Mouse (Mus musculus): ENCODE data around the gene Wdr48. TPM values are rescaled to one million over a fixed set of nuclear protein-coding genes. Genes with fewer than 3 reads are reported as not detected.

Wdr48 gene
- polyA plus RNA-seq, 1 experiment = 60.5 TPM

GRCm38 (mm10) chr9:119925729-119926128 lies 31.1 kb downstream of the Wdr48 start:
- 30% methylated on average over 8 of the region's 8 CpGs for WGBS
- Histone ChIP-seq H3K27me3 (ENCODE audit: control insufficient read depth, insufficient read depth, low read length) (no peaks in the 10 kb centered on the region), H3K27ac (ENCODE audit: insufficient read depth, low read length) (no peak overlapping the region), H3K4me3 (replicated peaks; ENCODE audit: insufficient read depth, low read depth, low read length) (no peak overlapping the region), H3K4me1 (ENCODE audit: control insufficient read depth, insufficient read depth, low read length) (no peaks in the 10 kb centered on the region; the same call in 1 of the 2 replicates)
- DNase-seq = no peak
- TF ChIP-seq POLR2A (IDR thresholded peaks at IDR 0.05; ENCODE audit: borderline replicate concordance, insufficient read depth, low read length) (no peak), CTCF (IDR thresholded peaks at IDR 0.05; ENCODE audit: borderline replicate concordance, insufficient read depth, low read depth, low read length) (no peak)

GRCm38 (mm10) chr9:119926497-119926896 lies 31.8 kb downstream of the Wdr48 start:
- Histone ChIP-seq H3K4me1 (ENCODE audit: control insufficient read depth, insufficient read depth, low read length) (no peaks in the 10 kb centered on the region; the same call in 1 of the 2 replicates), H3K27me3 (ENCODE audit: control insufficient read depth, insufficient read depth, low read length) (no peaks in the 10 kb centered on the region)

GRCm38 (mm10) chr9:119932358-119932757 lies 37.7 kb downstream of the Wdr48 start:
- WGBS = 85% methylated on average over 12 of the region's 12 CpGs
- Histone ChIP-seq H3K4me1 (ENCODE audit: control insufficient read depth, insufficient read depth, low read length) (no peaks in the 10 kb centered on the region; the same call in 1 of the 2 replicates), H3K4me3 (replicated peaks; ENCODE audit: insufficient read depth, low read depth, low read length) (no peak overlapping the region), H3K27me3 (ENCODE audit: control insufficient read depth, insufficient read depth, low read length) (no peaks in the 10 kb centered on the region), H3K27ac (ENCODE audit: insufficient read depth, low read length) (no peak overlapping the region)
- no peak for TF ChIP-seq CTCF (IDR thresholded peaks at IDR 0.05; ENCODE audit: borderline replicate concordance, insufficient read depth, low read depth, low read length)
- no peak for TF ChIP-seq POLR2A (IDR thresholded peaks at IDR 0.05; ENCODE audit: borderline replicate concordance, insufficient read depth, low read length)
- DNase-seq = no peak

More at GRCm38 (mm10) chr9:119926497-119926896, 31.8 kb downstream of the Wdr48 start:
- 70% methylated on average over 5 of the region's 5 CpGs for WGBS
- Histone ChIP-seq H3K4me3 (replicated peaks; ENCODE audit: insufficient read depth, low read depth, low read length) (no peak overlapping the region), H3K27ac (ENCODE audit: insufficient read depth, low read length) (no peak overlapping the region)
- DNase-seq = no peak
- no peak for TF ChIP-seq CTCF (IDR thresholded peaks at IDR 0.05; ENCODE audit: borderline replicate concordance, insufficient read depth, low read depth, low read length)
- no peak for TF ChIP-seq POLR2A (IDR thresholded peaks at IDR 0.05; ENCODE audit: borderline replicate concordance, insufficient read depth, low read length)

- no peak overlapping the region for H3K27ac ChIP-seq (ENCODE audit: insufficient read depth, low read length)
- no peaks in the 10 kb centered on the region for H3K27me3 ChIP-seq (ENCODE audit: control insufficient read depth, insufficient read depth, low read length)
- no peak overlapping the region for H3K4me3 ChIP-seq (replicated peaks; ENCODE audit: insufficient read depth, low read depth, low read length)
- TF ChIP-seq POLR2A (IDR thresholded peaks at IDR 0.05; ENCODE audit: borderline replicate concordance, insufficient read depth, low read length) = no peak
- no peak for DNase-seq
- H3K4me1 ChIP-seq (ENCODE audit: control insufficient read depth, insufficient read depth, low read length) = peaks cover 5% of the 10 kb centered on the region
- WGBS = 91% methylated on average over 6 of the region's 6 CpGs
Observed at GRCm38 (mm10) chr9:119933675-119934074, 39.0 kb downstream of the Wdr48 start.

- Histone ChIP-seq H3K27me3 (ENCODE audit: control insufficient read depth, insufficient read depth, low read length) (no peaks in the 10 kb centered on the region), H3K4me3 (replicated peaks; ENCODE audit: insufficient read depth, low read depth, low read length) (peak within 1 kb of the TSS; percentile 89), H3K4me1 (ENCODE audit: control insufficient read depth, insufficient read depth, low read length) (peaks cover 8% of the 10 kb centered on the region; the same call in 1 of the 2 replicates), H3K27ac (ENCODE audit: insufficient read depth, low read length) (peak within 1 kb of the TSS; percentile 84)
- under 1% methylated on average over 40 of the region's 40 CpGs for WGBS
- TF ChIP-seq CTCF (IDR thresholded peaks at IDR 0.05; ENCODE audit: borderline replicate concordance, insufficient read depth, low read depth, low read length) = no peak
- TF ChIP-seq POLR2A (IDR thresholded peaks at IDR 0.05; ENCODE audit: borderline replicate concordance, insufficient read depth, low read length) = peak; percentile 86
- DNase-seq = peak; percentile 90 to 93
Observed at GRCm38 (mm10) chr9:119937005-119937773, 42.5 kb downstream of the Wdr48 start, which contains the start of the genes Gorasp1 and Ttc21a. Gene Gorasp1 (minus strand): TSS chr9:119937565. Gene Ttc21a (plus strand): TSS chr9:119937606.

- H3K4me3 ChIP-seq (replicated peaks; ENCODE audit: insufficient read depth, low read depth, low read length) = no peak overlapping the region
- H3K4me1 ChIP-seq (ENCODE audit: control insufficient read depth, insufficient read depth, low read length) = peaks cover 8% of the 10 kb centered on the region; the same call in 1 of the 2 replicates
- WGBS = 90% methylated on average over 4 of the region's 4 CpGs
- no peaks in the 10 kb centered on the region for H3K27me3 ChIP-seq (ENCODE audit: control insufficient read depth, insufficient read depth, low read length)
- TF ChIP-seq CTCF (IDR thresholded peaks at IDR 0.05; ENCODE audit: borderline replicate concordance, insufficient read depth, low read depth, low read length) (no peak), POLR2A (IDR thresholded peaks at IDR 0.05; ENCODE audit: borderline replicate concordance, insufficient read depth, low read length) (no peak)
- no peak overlapping the region for H3K27ac ChIP-seq (ENCODE audit: insufficient read depth, low read length)
- no peak for DNase-seq
Observed at GRCm38 (mm10) chr9:119938496-119938895, 43.8 kb downstream of the Wdr48 start.

- DNase-seq = no peak
- H3K27ac ChIP-seq (ENCODE audit: insufficient read depth, low read length) = no peak overlapping the region
- WGBS = 87% methylated on average over 10 of the region's 10 CpGs
- TF ChIP-seq CTCF (IDR thresholded peaks at IDR 0.05; ENCODE audit: borderline replicate concordance, insufficient read depth, low read depth, low read length) (no peak), POLR2A (IDR thresholded peaks at IDR 0.05; ENCODE audit: borderline replicate concordance, insufficient read depth, low read length) (no peak)
- no peak overlapping the region for H3K4me3 ChIP-seq (replicated peaks; ENCODE audit: insufficient read depth, low read depth, low read length)
- peaks cover 8% of the 10 kb centered on the region; the same call in 1 of the 2 replicates for H3K4me1 ChIP-seq (ENCODE audit: control insufficient read depth, insufficient read depth, low read length)
- no peaks in the 10 kb centered on the region for H3K27me3 ChIP-seq (ENCODE audit: control insufficient read depth, insufficient read depth, low read length)
Observed at GRCm38 (mm10) chr9:119939646-119940045, 45.0 kb downstream of the Wdr48 start.

GRCm38 (mm10) chr9:119941407-119941806 lies 46.7 kb downstream of the Wdr48 start:
- no peak for DNase-seq
- 35% methylated on average over 5 of the region's 5 CpGs for WGBS
- TF ChIP-seq CTCF (IDR thresholded peaks at IDR 0.05; ENCODE audit: borderline replicate concordance, insufficient read depth, low read depth, low read length) (no peak), POLR2A (IDR thresholded peaks at IDR 0.05; ENCODE audit: borderline replicate concordance, insufficient read depth, low read length) (no peak)
- peaks cover 8% of the 10 kb centered on the region; the same call in 1 of the 2 replicates for H3K4me1 ChIP-seq (ENCODE audit: control insufficient read depth, insufficient read depth, low read length)
- H3K4me3 ChIP-seq (replicated peaks; ENCODE audit: insufficient read depth, low read depth, low read length) = no peak overlapping the region
- H3K27me3 ChIP-seq (ENCODE audit: control insufficient read depth, insufficient read depth, low read length) = no peaks in the 10 kb centered on the region
- no peak overlapping the region for H3K27ac ChIP-seq (ENCODE audit: insufficient read depth, low read length)

All from cerebellum, adult 2 months (tissue).